Mouse (Mus musculus): ENCODE measurements around the gene Peli2. TPM values are rescaled to one million over a fixed set of nuclear protein-coding genes. Genes with fewer than 3 reads are reported as not detected.

Peli2 gene
- polyA plus RNA-seq, 1 experiment from 2014 or later, result 16.0 TPM

DNA sequence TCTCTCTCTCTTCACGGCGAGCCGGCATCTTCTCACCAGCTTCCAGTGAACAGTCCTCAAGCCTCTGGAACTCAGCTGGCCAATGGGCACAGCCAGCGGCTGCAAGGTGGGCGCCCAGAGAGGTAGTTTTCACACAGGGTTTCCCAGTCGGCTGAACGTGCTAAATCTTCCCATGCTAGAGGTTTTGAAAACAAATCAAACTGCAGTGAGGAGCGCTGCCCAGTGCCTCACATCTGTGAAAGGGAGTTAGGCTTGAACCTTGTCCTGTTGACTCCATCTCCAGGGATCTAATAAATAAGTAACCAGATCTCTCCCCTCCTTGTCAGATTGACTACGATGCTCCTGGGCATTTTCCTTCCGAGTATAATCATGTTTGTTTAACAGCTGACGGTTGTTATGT, 85.0 kb downstream of the Peli2 start:
- no peak for TF ChIP-seq CTCF (IDR thresholded peaks at IDR 0.05; ENCODE audit: low read depth)
- H3K4me3 ChIP-seq (ENCODE audit: low read depth, low read length), result no peak overlapping the region
- WGBS, result 38% methylated on average over 11 of the region's 11 CpGs
- H3K9ac ChIP-seq, result no peak overlapping the region
- H3K4me2 ChIP-seq, result no peak overlapping the region
- H3K27ac ChIP-seq (ENCODE audit: low read depth), result no peak overlapping the region
- H3K36me3 ChIP-seq (ENCODE audit: insufficient read depth), result no peaks in the 10 kb centered on the region
- no peak for ATAC-seq (ENCODE audit: insufficient read depth)
- peak; percentile 24 for DNase-seq
- no peaks in the 10 kb centered on the region for H3K27me3 ChIP-seq (ENCODE audit: insufficient read depth, low read length)
- peaks cover 41% of the 10 kb centered on the region for H3K4me1 ChIP-seq (ENCODE audit: insufficient read depth)
- no peaks in the 10 kb centered on the region for H3K9me3 ChIP-seq (ENCODE audit: low read depth, low read length)

DNA sequence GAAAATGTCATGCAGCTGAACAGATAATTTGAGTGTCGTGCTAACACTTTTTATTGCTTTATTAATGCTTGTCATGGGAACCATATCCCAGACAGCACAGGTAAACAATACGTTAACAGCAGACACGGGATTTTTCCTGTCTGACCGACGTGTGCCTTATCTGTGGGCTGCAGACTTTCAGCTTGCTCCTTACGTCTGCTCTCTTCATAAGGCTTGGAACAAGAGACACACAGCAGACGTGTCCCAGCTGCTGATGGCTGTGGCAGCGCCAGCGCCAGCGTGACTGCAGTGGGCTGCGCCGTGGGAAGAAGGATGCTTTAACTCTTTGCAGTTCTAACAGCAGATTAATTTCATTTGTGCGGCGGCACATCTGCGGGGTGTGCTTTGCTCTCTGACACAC, 86.5 kb downstream of the Peli2 start:
- DNase-seq (peak; percentile 90), ATAC-seq (ENCODE audit: insufficient read depth) (peak; percentile 88)
- Histone ChIP-seq H3K27me3 (ENCODE audit: insufficient read depth, low read length) (no peaks in the 10 kb centered on the region), H3K4me2 (peak overlapping the region; percentile 41), H3K36me3 (ENCODE audit: insufficient read depth) (no peaks in the 10 kb centered on the region), H3K9me3 (ENCODE audit: low read depth, low read length) (no peaks in the 10 kb centered on the region), H3K27ac (ENCODE audit: low read depth) (peak overlapping the region; percentile 83), H3K4me1 (ENCODE audit: insufficient read depth) (peaks cover 31% of the 10 kb centered on the region), H3K4me3 (ENCODE audit: low read depth, low read length) (no peak overlapping the region), H3K9ac (0 out of 2 replicates have a peak overlapping the region, but pooled peaks have one; percentile 6)
- no peak for TF ChIP-seq CTCF (IDR thresholded peaks at IDR 0.05; ENCODE audit: low read depth)
- WGBS, result 23% methylated on average over 15 of the region's 15 CpGs

DNA sequence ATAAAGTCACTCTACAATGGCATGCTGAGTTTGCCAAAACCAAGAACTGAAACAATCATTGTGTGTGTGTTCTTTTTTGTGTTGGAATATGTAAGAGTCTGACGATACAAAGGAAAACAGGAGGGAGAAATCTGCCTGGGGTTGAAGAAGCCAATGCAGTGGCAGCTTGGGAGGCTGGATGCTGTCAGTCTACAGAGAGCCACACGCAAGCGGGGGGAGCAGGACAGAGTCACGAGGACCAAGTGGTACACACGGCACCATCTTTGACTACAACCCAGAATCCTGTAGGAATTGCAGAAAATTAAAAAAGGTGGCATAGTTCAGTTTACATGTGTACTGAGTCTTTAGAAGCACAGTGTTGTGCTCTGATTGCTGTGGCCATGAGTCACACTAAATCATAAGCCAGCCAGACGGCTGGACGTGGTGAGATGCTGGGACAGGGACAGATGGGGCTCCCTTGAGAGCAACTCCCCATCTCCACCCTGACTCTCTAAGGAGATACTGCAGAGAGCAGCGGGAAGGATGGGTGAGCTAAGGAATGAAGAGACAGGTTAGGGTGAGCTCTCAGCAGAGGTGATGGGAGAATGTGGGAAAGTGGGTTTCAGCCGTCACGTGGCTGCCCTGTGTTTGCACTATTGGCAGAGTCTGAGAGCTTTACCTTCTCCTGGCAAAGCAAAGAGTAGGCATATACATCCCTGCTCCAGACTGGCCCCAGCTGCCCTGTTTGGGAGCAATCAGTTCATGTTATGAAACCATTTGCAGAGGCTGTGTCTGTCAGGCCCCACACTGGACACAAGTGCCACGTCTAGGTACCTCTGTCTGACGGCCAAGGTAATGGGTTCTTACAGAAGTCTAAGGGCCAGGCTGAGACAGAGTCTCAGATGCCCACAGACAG, 87.4 kb downstream of the Peli2 start:
- H3K9me3 ChIP-seq (ENCODE audit: low read depth, low read length), result no peaks in the 10 kb centered on the region
- WGBS, result 42% methylated on average over 12 of the region's 12 CpGs
- no peak overlapping the region for H3K9ac ChIP-seq
- ATAC-seq (ENCODE audit: insufficient read depth), result no peak; the same call in 1 of the 2 replicates
- H3K4me3 ChIP-seq (ENCODE audit: low read depth, low read length), result no peak overlapping the region
- peak; percentile 44 for DNase-seq
- no peak for TF ChIP-seq CTCF (IDR thresholded peaks at IDR 0.05; ENCODE audit: low read depth)
- peak overlapping the region; percentile 83 for H3K27ac ChIP-seq (ENCODE audit: low read depth)
- H3K27me3 ChIP-seq (ENCODE audit: insufficient read depth, low read length), result no peaks in the 10 kb centered on the region
- no peaks in the 10 kb centered on the region for H3K36me3 ChIP-seq (ENCODE audit: insufficient read depth)
- H3K4me2 ChIP-seq, result peak overlapping the region; percentile 41
- peaks cover 25% of the 10 kb centered on the region for H3K4me1 ChIP-seq (ENCODE audit: insufficient read depth)

DNA sequence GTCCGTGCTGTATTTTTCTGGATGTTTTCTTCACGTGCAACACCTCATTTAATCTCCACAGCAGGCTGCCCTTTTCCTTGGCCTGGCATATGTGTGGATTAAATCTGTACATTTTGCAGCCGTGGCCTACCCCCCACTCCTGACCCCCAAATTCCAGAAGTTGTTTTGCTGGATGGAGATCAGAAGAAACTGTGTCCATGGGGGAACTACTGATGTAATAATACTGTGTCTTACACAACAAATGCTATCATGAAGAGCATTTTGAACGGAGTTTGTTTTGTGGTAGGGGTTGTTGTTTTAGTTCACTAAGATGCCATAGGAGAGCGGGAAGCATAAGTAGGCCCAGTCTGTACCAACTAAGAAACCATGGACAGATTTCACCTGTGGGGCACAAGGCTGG, 88.8 kb downstream of the Peli2 start:
- ATAC-seq (ENCODE audit: insufficient read depth), result no peak
- no peak overlapping the region for H3K4me2 ChIP-seq
- H3K4me1 ChIP-seq (ENCODE audit: insufficient read depth), result peaks cover 21% of the 10 kb centered on the region
- H3K9me3 ChIP-seq (ENCODE audit: low read depth, low read length), result no peaks in the 10 kb centered on the region
- no peak for TF ChIP-seq CTCF (IDR thresholded peaks at IDR 0.05; ENCODE audit: low read depth)
- no peaks in the 10 kb centered on the region for H3K27me3 ChIP-seq (ENCODE audit: insufficient read depth, low read length)
- no peak overlapping the region for H3K4me3 ChIP-seq (ENCODE audit: low read depth, low read length)
- no peak overlapping the region for H3K27ac ChIP-seq (ENCODE audit: low read depth)
- peak; percentile 60 for DNase-seq
- no peak overlapping the region for H3K9ac ChIP-seq
- 58% methylated on average over 5 of the region's 5 CpGs for WGBS
- H3K36me3 ChIP-seq (ENCODE audit: insufficient read depth), result no peaks in the 10 kb centered on the region

DNA sequence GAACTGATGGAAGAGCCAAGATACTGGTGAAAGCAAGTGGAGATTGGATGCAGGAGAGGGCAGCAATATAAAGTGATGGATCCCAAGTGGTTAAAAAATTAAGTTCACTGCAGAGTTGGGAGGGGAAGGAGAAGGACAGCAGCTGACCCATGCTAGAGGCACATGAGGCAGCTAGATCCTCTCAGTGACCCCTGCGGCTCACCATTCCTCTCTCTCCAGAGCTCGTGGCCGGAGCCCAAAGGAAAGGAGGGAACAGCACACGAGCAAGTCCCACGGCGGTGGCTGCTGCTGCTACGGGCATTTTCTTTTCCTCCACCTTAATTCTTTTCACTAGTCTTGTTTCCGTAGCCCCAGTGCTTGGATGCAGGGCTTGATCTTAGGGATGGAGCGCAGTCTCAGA, 89.5 kb downstream of the Peli2 start:
- no peak overlapping the region for H3K27ac ChIP-seq (ENCODE audit: low read depth)
- WGBS, result 74% methylated on average over 7 of the region's 9 CpGs
- no peak for TF ChIP-seq CTCF (IDR thresholded peaks at IDR 0.05; ENCODE audit: low read depth)

DNA sequence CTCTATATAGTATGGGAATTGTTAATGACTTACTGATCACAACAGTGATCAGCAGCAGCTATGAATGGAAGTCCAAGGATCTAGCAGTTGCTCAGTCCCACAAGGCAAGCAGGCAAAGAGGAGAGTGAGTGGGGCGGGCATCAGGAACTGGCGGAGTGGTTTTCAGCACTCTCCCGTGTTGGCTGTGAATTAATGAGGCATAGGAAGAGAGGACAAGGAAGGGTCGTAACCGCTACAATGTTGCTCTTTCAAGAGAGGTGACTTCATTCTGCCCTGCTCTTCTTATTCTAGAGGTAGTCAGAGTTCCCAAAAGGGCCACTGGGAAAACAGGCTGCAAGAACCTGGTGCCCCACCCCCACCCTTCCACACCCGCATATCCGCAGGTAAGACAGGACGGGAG, 90.9 kb downstream of the Peli2 start:
- DNase-seq (no peak), ATAC-seq (ENCODE audit: insufficient read depth) (no peak)
- Histone ChIP-seq H3K4me1 (ENCODE audit: insufficient read depth) (peaks cover 12% of the 10 kb centered on the region), H3K4me3 (ENCODE audit: low read depth, low read length) (no peak overlapping the region), H3K36me3 (ENCODE audit: insufficient read depth) (no peaks in the 10 kb centered on the region), H3K9me3 (ENCODE audit: low read depth, low read length) (no peaks in the 10 kb centered on the region), H3K27me3 (ENCODE audit: insufficient read depth, low read length) (no peaks in the 10 kb centered on the region), H3K9ac (no peak overlapping the region), H3K4me2 (no peak overlapping the region), H3K27ac (ENCODE audit: low read depth) (no peak overlapping the region)
- TF ChIP-seq CTCF (IDR thresholded peaks at IDR 0.05; ENCODE audit: low read depth), result no peak
- WGBS, result 86% methylated on average over 8 of the region's 8 CpGs

More for the DNA sequence above, 89.5 kb downstream of the Peli2 start:
- Histone ChIP-seq H3K36me3 (ENCODE audit: insufficient read depth) (no peaks in the 10 kb centered on the region), H3K9ac (no peak overlapping the region), H3K27me3 (ENCODE audit: insufficient read depth, low read length) (no peaks in the 10 kb centered on the region), H3K4me2 (no peak overlapping the region), H3K4me1 (ENCODE audit: insufficient read depth) (peaks cover 19% of the 10 kb centered on the region), H3K9me3 (ENCODE audit: low read depth, low read length) (no peaks in the 10 kb centered on the region), H3K4me3 (ENCODE audit: low read depth, low read length) (no peak overlapping the region)
- ATAC-seq (ENCODE audit: insufficient read depth) (no peak), DNase-seq (peak; percentile 29)

DNA sequence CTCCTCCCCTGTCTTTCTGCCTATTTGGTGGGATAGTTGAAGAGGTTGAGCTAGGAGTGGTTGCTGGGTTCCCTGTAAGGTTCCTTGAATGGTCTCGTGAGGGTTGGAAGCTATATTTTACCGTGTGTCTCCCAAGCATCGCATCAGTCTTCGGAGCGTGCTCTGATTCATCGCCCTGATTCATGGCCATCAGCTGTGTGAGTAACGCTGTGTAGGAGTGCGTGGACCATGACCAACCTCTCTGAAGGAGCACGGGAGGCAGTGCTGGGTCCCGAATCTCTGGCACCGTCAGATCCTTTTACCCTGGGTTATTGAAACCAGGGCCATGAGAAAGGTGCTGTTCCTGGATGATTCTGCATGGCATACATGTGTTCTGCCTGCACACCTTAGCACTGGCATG, 92.2 kb downstream of the Peli2 start:
- 95% methylated on average over 11 of the region's 11 CpGs for WGBS
- no peak for TF ChIP-seq CTCF (IDR thresholded peaks at IDR 0.05; ENCODE audit: low read depth)
- no peaks in the 10 kb centered on the region for H3K9me3 ChIP-seq (ENCODE audit: low read depth, low read length)
- DNase-seq (no peak), ATAC-seq (ENCODE audit: insufficient read depth) (no peak)
- H3K4me3 ChIP-seq (ENCODE audit: low read depth, low read length), result no peak overlapping the region
- no peak overlapping the region for H3K27ac ChIP-seq (ENCODE audit: low read depth)
- no peaks in the 10 kb centered on the region for H3K27me3 ChIP-seq (ENCODE audit: insufficient read depth, low read length)
- H3K4me2 ChIP-seq, result no peak overlapping the region
- H3K9ac ChIP-seq, result no peak overlapping the region
- peaks cover 6% of the 10 kb centered on the region for H3K4me1 ChIP-seq (ENCODE audit: insufficient read depth)
- H3K36me3 ChIP-seq (ENCODE audit: insufficient read depth), result no peaks in the 10 kb centered on the region
